Mouse (Mus musculus) megakaryocyte progenitor cell, adult 5-6 weeks (primary cell): ENCODE data around the gene Rapgef1. TPM values are rescaled to one million over a fixed set of nuclear protein-coding genes. Genes with fewer than 3 reads are reported as not detected.

Source experiments
- ATAC-seq: replicated peaks from 2 replicates; pipeline ENCODE4 v1.8.0; 2016; ENCODE audit warnings: mild to moderate bottlenecking, moderate TSS enrichment, inconsistent platforms; ENCODE audit not compliant: poor library complexity
- total RNA-seq, 2 experiments: library from RNA; stranded (forward) in 1 of 2; stranded (reverse) in 1 of 2; fragments of 157-497, 149-512 nt in 1 of 2; fragments of 200-1000 nt in 1 of 2; gene quantifications; 2 replicates each; pipeline versions ENCODE4 v1.2.3 to v1.2.4; 2015 to 2017

The Rapgef1 gene
- total RNA-seq, 2 experiments from 2014 or later = 21.7 to 22.9 TPM

GRCm38 (mm10) chr2:29784290-29784689 lies 164.8 kb downstream of the Rapgef1 start:
- no peak for ATAC-seq

- ATAC-seq = peak; percentile 97
These were observed 167.8 kb downstream of the Rapgef1 start, which contains the start of gene Coq4 for GRCm38 (mm10) chr2:29787104-29787917. Gene Coq4 (plus strand): TSS chr2:29787493.

GRCm38 (mm10) chr2:29787937-29788681 lies 168.6 kb downstream of the Rapgef1 start, which contains the start of gene Trub2:
Gene Trub2 (minus strand): TSS chr2:29788502.
- ATAC-seq = peak; percentile 95

Other genes starting within 250 kb of the Rapgef1 start
- gene Gm13420, start 132.0 kb downstream of the Rapgef1 start, total RNA-seq (2015) = not detected in 2 replicates
- not detected in 2 replicates for gene Gm13420, start 132.0 kb downstream of the Rapgef1 start, total RNA-seq (2017)
- gene Gm13547, start 139.6 kb downstream of the Rapgef1 start, total RNA-seq (2015) = not detected in 2 replicates
- not detected in 2 replicates for gene Gm13547, start 139.6 kb downstream of the Rapgef1 start, total RNA-seq (2017)
- gene Coq4, start 167.8 kb downstream of the Rapgef1 start, total RNA-seq (2015) = 17.4 and 18.2 TPM in 2 replicates
- 10.5 and 12.5 TPM in 2 replicates for gene Coq4, start 167.8 kb downstream of the Rapgef1 start, total RNA-seq (2017)
- 17.4 and 22.9 TPM in 2 replicates for gene Trub2, start 168.8 kb downstream of the Rapgef1 start, total RNA-seq (2015)
- gene Trub2, start 168.8 kb downstream of the Rapgef1 start, total RNA-seq (2017) = 46.2 and 57.1 TPM in 2 replicates
- gene Slc27a4, start 182.9 kb downstream of the Rapgef1 start, total RNA-seq (2015) = 4.2 and 5.5 TPM in 2 replicates
- 6.8 and 7.2 TPM in 2 replicates for gene Slc27a4, start 182.9 kb downstream of the Rapgef1 start, total RNA-seq (2017)
- gene Urm1, start 200.4 kb downstream of the Rapgef1 start, total RNA-seq (2015) = 12.7 and 13.7 TPM in 2 replicates
- 15.8 and 20.5 TPM in 2 replicates for gene Urm1, start 200.4 kb downstream of the Rapgef1 start, total RNA-seq (2017)
- gene Cercam, start 249.4 kb downstream of the Rapgef1 start, total RNA-seq (2015) = 13.0 and 13.9 TPM in 2 replicates
- 7.7 and 10.8 TPM in 2 replicates for gene Cercam, start 249.4 kb downstream of the Rapgef1 start, total RNA-seq (2017)